ENCODE assay signal across 8 mouse cellular contexts in the genomic region with DNA sequence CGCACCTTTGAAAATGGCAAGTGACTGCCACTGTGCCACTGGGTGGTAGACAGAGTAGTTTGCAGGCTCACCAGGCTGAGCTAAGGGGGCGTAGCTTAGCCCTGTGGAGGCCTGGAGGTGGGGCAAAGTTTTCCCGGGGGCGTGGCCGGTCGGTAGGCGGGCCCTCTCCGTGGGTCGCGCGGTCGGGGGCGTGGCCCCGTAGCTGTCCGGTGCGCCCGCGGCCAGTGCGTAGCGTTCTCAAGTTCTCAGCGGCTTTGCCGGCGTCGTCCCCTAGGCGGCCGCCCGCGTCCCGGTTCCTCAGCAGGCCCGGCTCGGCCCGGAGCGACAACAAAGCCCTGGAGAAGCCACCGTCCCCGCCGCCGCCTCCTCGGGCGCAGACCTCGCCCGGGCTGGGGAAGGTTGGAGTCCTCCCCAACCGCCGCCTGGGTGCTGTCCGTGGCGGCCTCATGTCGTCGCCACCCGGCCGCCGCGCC. TPM values are rescaled to one million over a fixed set of nuclear protein-coding genes. Genes with fewer than 3 reads are reported as not detected.
DNase-seq lines count a peak whose midpoint lies in the region; ATAC-seq and TF ChIP-seq lines count a peak whose summit lies in the region.

TSS of gene Txnrd3 (plus strand) at position 191 of the 473 bp plus-strand sequence.

- ATAC-seq in frontal cortex, adult (ENCODE audit: low TSS enrichment) = peak; percentile 85
- peak; percentile 92 for ATAC-seq in lung, postnatal 0 days

- TF ChIP-seq CTCF in lung, postnatal 0 days (IDR thresholded peaks at IDR 0.05) = peak; percentile 38

- H3K27ac ChIP-seq in hindbrain, embryonic 10.5 days = peak within 1 kb of the TSS; percentile 93
- H3K27ac ChIP-seq in lung, postnatal 0 days (ENCODE audit: low read length) = peak within 1 kb of the TSS; percentile 92

- H3K4me3 ChIP-seq in hindbrain, embryonic 10.5 days = peak within 1 kb of the TSS; percentile 77
- peak within 1 kb of the TSS; percentile 51 for H3K4me3 ChIP-seq in lung, postnatal 0 days (ENCODE audit: low read depth, low read length)

- peaks cover 12% of the 10 kb centered on the region; the same call in 1 of the 2 replicates for H3K4me1 ChIP-seq in hindbrain, embryonic 10.5 days (replicated peaks)
- H3K4me1 ChIP-seq in lung, postnatal 0 days (ENCODE audit: insufficient read depth, low read depth, low read length) = no peaks in the 10 kb centered on the region

- no peak for TF ChIP-seq EP300 in lung, postnatal 0 days (IDR thresholded peaks at IDR 0.05)

- DNase-seq in MEL-GATA-1-ER (ENCODE audit: extremely low read depth, low read depth) = peak; percentile 47
- DNase-seq in cerebellum, adult 8-10 months = peak; percentile 76
- DNase-seq in hindbrain, embryonic 10.5 days (ENCODE audit: low spot score) = peak; percentile 89
- peak; percentile 85 for DNase-seq in layer of hippocampus, adult 9-11 months
- peak; percentile 95 for DNase-seq in lung, postnatal 0 days (ENCODE audit: low spot score)
- DNase-seq in ovary, postnatal 14 days (ENCODE audit: low spot score) = peak; percentile 94
- DNase-seq in thymus, postnatal 14 days = peak; percentile 94

- no peaks in the 10 kb centered on the region for H3K9me3 ChIP-seq in hindbrain, embryonic 10.5 days
- H3K9me3 ChIP-seq in lung, postnatal 0 days (ENCODE audit: low read length) = no peaks in the 10 kb centered on the region

- peak within 1 kb of the TSS; percentile 60 for H3K9ac ChIP-seq in lung, postnatal 0 days (replicated peaks; ENCODE audit: low read depth)

- H3K27me3 ChIP-seq in hindbrain, embryonic 10.5 days (ENCODE audit: insufficient read depth, poor library complexity, severe bottlenecking) = no peaks in the 10 kb centered on the region
- no peaks in the 10 kb centered on the region for H3K27me3 ChIP-seq in lung, postnatal 0 days (replicated peaks; ENCODE audit: insufficient read depth, low read length)

- H3K4me2 ChIP-seq in lung, postnatal 0 days (replicated peaks; ENCODE audit: low read depth, low read length) = peak within 1 kb of the TSS; percentile 96

- under 1% methylated on average over 51 of the region's 51 CpGs for WGBS in hindbrain, embryonic 10.5 days
- whole genome bisulfite sequencing in lung, postnatal 0 days = under 1% methylated on average over 47 of the region's 51 CpGs

- H3K36me3 ChIP-seq in hindbrain, embryonic 10.5 days = no peaks in the 10 kb centered on the region
- H3K36me3 ChIP-seq in lung, postnatal 0 days (ENCODE audit: insufficient read depth, low read length) = no peaks in the 10 kb centered on the region

RNA-seq across cellular contexts. Expression of gene Txnrd3, which starts in this region (rescaled TPM):
- 9.9 and 12.0 TPM in 2 replicates for polyA plus RNA-seq in hindbrain, embryonic 10.5 days (2016; fragmentation: Nextera tagmentation; extraction: Ambion mirVana)
- 20.6 and 26.3 TPM in 2 replicates for polyA plus RNA-seq in lung, postnatal 0 days (2015; fragmentation: Nextera tagmentation; extraction: Ambion mirVana)

Comparison
In these comparisons a context has a peak if more than half of its experiments do, and no peak if none do; other contexts are left out.
1. Peak in every context shown above with its lines: DNase-seq, ATAC-seq, H3K4me3 ChIP-seq and H3K27ac ChIP-seq.